Mouse (Mus musculus): Measurements from ENCODE around the gene Gm12845.

DNA sequence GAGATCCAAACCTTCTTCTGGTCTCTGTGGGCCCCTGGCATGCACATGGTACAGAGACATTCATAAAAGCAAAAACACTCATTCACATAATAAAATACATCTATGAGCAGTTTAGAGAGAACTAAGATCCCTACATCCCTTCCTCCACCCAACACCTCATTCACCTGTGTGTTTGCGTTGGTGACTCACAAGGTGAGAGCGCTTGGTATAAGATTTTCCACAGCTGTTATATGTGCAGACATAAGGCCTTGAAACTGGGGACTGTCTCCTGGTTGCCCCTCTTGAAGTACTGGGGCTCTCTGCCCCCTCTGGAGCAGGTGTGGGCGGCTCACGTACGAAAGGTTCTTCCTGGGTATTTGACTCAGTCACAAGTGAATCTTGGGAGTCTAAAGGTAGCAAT is 35.9 kb downstream of the Gm12845 start:
- TF ChIP-seq POLR2A (IDR thresholded peaks at IDR 0.05; ENCODE audit: extremely low read depth, insufficient read depth, low read length) (no peak), CTCF (IDR thresholded peaks at IDR 0.05; ENCODE audit: low read depth, low read length) (no peak)

All from liver, adult 2 months (tissue).